Mouse (Mus musculus): ENCODE results near the gene Apln. TPM values are rescaled to one million over a fixed set of nuclear protein-coding genes. Genes with fewer than 3 reads are reported as not detected.

Gene Apln
- polyA plus RNA-seq, 1 experiment from 2014 or later = 3.6 TPM

GRCm38 (mm10) chrX:48046315-48046714, 11.7 kb upstream of the Apln start:
- no peak for ATAC-seq (ENCODE audit: low FRiP score, low read depth)
- H3K4me3 ChIP-seq = no peak overlapping the region
- WGBS = 78% methylated on average over 2 of the region's 2 CpGs

GRCm38 (mm10) chrX:48044261-48044660, 9.6 kb upstream of the Apln start:
- Histone ChIP-seq H3K4me3 (no peak overlapping the region), H3K9me3 (no peaks in the 10 kb centered on the region), H3K36me3 (no peaks in the 10 kb centered on the region), H3K27me3 (replicated peaks) (no peaks in the 10 kb centered on the region), H3K9ac (no peak overlapping the region), H3K4me2 (replicated peaks) (no peak overlapping the region), H3K27ac (no peak overlapping the region), H3K4me1 (no peaks in the 10 kb centered on the region)
- WGBS = 81% methylated on average over 1 of the region's 1 CpGs
- ATAC-seq (ENCODE audit: low FRiP score, low read depth) = no peak

More at GRCm38 (mm10) chrX:48046315-48046714, 11.7 kb upstream of the Apln start:
- H3K36me3 ChIP-seq = no peaks in the 10 kb centered on the region
- H3K4me2 ChIP-seq (replicated peaks) = no peak overlapping the region
- H3K9me3 ChIP-seq = no peaks in the 10 kb centered on the region
- no peak overlapping the region for H3K27ac ChIP-seq
- no peak overlapping the region for H3K9ac ChIP-seq
- no peaks in the 10 kb centered on the region for H3K27me3 ChIP-seq (replicated peaks)
- H3K4me1 ChIP-seq = no peaks in the 10 kb centered on the region

GRCm38 (mm10) chrX:48042748-48043147, 8.1 kb upstream of the Apln start:
- ATAC-seq (ENCODE audit: low FRiP score, low read depth) = no peak

GRCm38 (mm10) chrX:48040379-48040778, 5.7 kb upstream of the Apln start:
- Histone ChIP-seq H3K9me3 (no peaks in the 10 kb centered on the region), H3K9ac (no peak overlapping the region), H3K4me1 (no peaks in the 10 kb centered on the region), H3K27ac (no peak overlapping the region), H3K36me3 (no peaks in the 10 kb centered on the region), H3K27me3 (replicated peaks) (no peaks in the 10 kb centered on the region), H3K4me2 (replicated peaks) (no peak overlapping the region), H3K4me3 (no peak overlapping the region)
- ATAC-seq (ENCODE audit: low FRiP score, low read depth) = no peak
- 79% methylated on average over 3 of the region's 3 CpGs for WGBS

More at GRCm38 (mm10) chrX:48042748-48043147, 8.1 kb upstream of the Apln start:
- Histone ChIP-seq H3K36me3 (no peaks in the 10 kb centered on the region), H3K4me2 (replicated peaks) (no peak overlapping the region), H3K27me3 (replicated peaks) (no peaks in the 10 kb centered on the region), H3K4me1 (no peaks in the 10 kb centered on the region), H3K9me3 (no peaks in the 10 kb centered on the region), H3K27ac (no peak overlapping the region), H3K4me3 (no peak overlapping the region), H3K9ac (no peak overlapping the region)
- 68% methylated on average over 4 of the region's 4 CpGs for WGBS

- Histone ChIP-seq H3K9me3 (no peaks in the 10 kb centered on the region), H3K4me1 (0 out of 2 replicates have a peak, but pooled peaks cover 5% of the 10 kb centered on the region), H3K4me3 (peak overlapping the region; percentile 45), H3K4me2 (replicated peaks) (peak overlapping the region; percentile 80), H3K36me3 (no peaks in the 10 kb centered on the region), H3K27ac (no peak overlapping the region), H3K27me3 (replicated peaks) (peaks cover 13% of the 10 kb centered on the region), H3K9ac (peak overlapping the region; percentile 48; the same call in 1 of the 2 replicates)
- no peak for ATAC-seq (ENCODE audit: low FRiP score, low read depth)
- 23% methylated on average over 11 of the region's 11 CpGs for WGBS
Measured at GRCm38 (mm10) chrX:48033766-48034143, 898 bp downstream of the Apln start.

- H3K4me2 ChIP-seq (replicated peaks) = peak overlapping the region; percentile 80; the same call in 1 of the 2 replicates
- H3K36me3 ChIP-seq = no peaks in the 10 kb centered on the region
- H3K4me3 ChIP-seq = no peak overlapping the region
- WGBS = 65% methylated on average over 3 of the region's 3 CpGs
- H3K27me3 ChIP-seq (replicated peaks) = peaks cover 13% of the 10 kb centered on the region
- ATAC-seq (ENCODE audit: low FRiP score, low read depth) = no peak
- 0 out of 2 replicates have a peak, but pooled peaks cover 5% of the 10 kb centered on the region for H3K4me1 ChIP-seq
- H3K27ac ChIP-seq = no peak overlapping the region
- H3K9ac ChIP-seq = no peak overlapping the region
- H3K9me3 ChIP-seq = no peaks in the 10 kb centered on the region
Measured at GRCm38 (mm10) chrX:48033024-48033423, 1.6 kb downstream of the Apln start.

GRCm38 (mm10) chrX:48031866-48032265, 2.8 kb downstream of the Apln start:
- Histone ChIP-seq H3K27ac (no peak overlapping the region), H3K36me3 (no peaks in the 10 kb centered on the region), H3K9ac (no peak overlapping the region), H3K4me1 (0 out of 2 replicates have a peak, but pooled peaks cover 5% of the 10 kb centered on the region), H3K4me2 (replicated peaks) (no peak overlapping the region), H3K27me3 (replicated peaks) (peaks cover 13% of the 10 kb centered on the region), H3K9me3 (no peaks in the 10 kb centered on the region), H3K4me3 (no peak overlapping the region)
- ATAC-seq (ENCODE audit: low FRiP score, low read depth) = no peak
- WGBS = 82% methylated on average over 5 of the region's 5 CpGs

GRCm38 (mm10) chrX:48030593-48030992, 4.1 kb downstream of the Apln start:
- Histone ChIP-seq H3K4me2 (replicated peaks) (no peak overlapping the region), H3K27ac (no peak overlapping the region), H3K9ac (no peak overlapping the region), H3K36me3 (no peaks in the 10 kb centered on the region), H3K9me3 (no peaks in the 10 kb centered on the region), H3K4me1 (0 out of 2 replicates have a peak, but pooled peaks cover 5% of the 10 kb centered on the region), H3K4me3 (no peak overlapping the region), H3K27me3 (replicated peaks) (peaks cover 13% of the 10 kb centered on the region)
- 70% methylated on average over 3 of the region's 3 CpGs for WGBS
- ATAC-seq (ENCODE audit: low FRiP score, low read depth) = no peak

- no peak overlapping the region for H3K4me3 ChIP-seq
- no peak overlapping the region for H3K4me2 ChIP-seq (replicated peaks)
- ATAC-seq (ENCODE audit: low FRiP score, low read depth) = no peak
- H3K27me3 ChIP-seq (replicated peaks) = peaks cover 15% of the 10 kb centered on the region
- no peak overlapping the region for H3K27ac ChIP-seq
- no peaks in the 10 kb centered on the region for H3K36me3 ChIP-seq
- no peaks in the 10 kb centered on the region for H3K9me3 ChIP-seq
- no peak overlapping the region for H3K9ac ChIP-seq
- 65% methylated on average over 1 of the region's 1 CpGs for WGBS
- no peaks in the 10 kb centered on the region for H3K4me1 ChIP-seq
Measured at GRCm38 (mm10) chrX:48022811-48023210, 11.8 kb downstream of the Apln start.

- H3K36me3 ChIP-seq = no peaks in the 10 kb centered on the region
- H3K9ac ChIP-seq = no peak overlapping the region
- no peak for ATAC-seq (ENCODE audit: low FRiP score, low read depth)
- no peak overlapping the region for H3K27ac ChIP-seq
- no peak overlapping the region for H3K4me2 ChIP-seq (replicated peaks)
- H3K4me3 ChIP-seq = no peak overlapping the region
- no peaks in the 10 kb centered on the region for H3K9me3 ChIP-seq
- WGBS = 20% methylated on average over 5 of the region's 5 CpGs
- no peaks in the 10 kb centered on the region; the same call in 1 of the 2 replicates for H3K4me1 ChIP-seq
- H3K27me3 ChIP-seq (replicated peaks) = peaks cover 15% of the 10 kb centered on the region
Measured at GRCm38 (mm10) chrX:48019940-48020339, 14.7 kb downstream of the Apln start.

- no peaks in the 10 kb centered on the region for H3K36me3 ChIP-seq
- H3K9me3 ChIP-seq = no peaks in the 10 kb centered on the region
- peaks cover 15% of the 10 kb centered on the region for H3K27me3 ChIP-seq (replicated peaks)
- 47% methylated on average over 15 of the region's 15 CpGs for WGBS
- H3K4me2 ChIP-seq (replicated peaks) = no peak overlapping the region
- ATAC-seq (ENCODE audit: low FRiP score, low read depth) = no peak
- no peaks in the 10 kb centered on the region; the same call in 1 of the 2 replicates for H3K4me1 ChIP-seq
- no peak overlapping the region for H3K9ac ChIP-seq
- no peak overlapping the region for H3K4me3 ChIP-seq
- H3K27ac ChIP-seq = no peak overlapping the region
Measured at GRCm38 (mm10) chrX:48019359-48019758, 15.3 kb downstream of the Apln start.

- H3K9me3 ChIP-seq = no peaks in the 10 kb centered on the region
- peak; percentile 92 for ATAC-seq (ENCODE audit: low FRiP score, low read depth)
- H3K27me3 ChIP-seq (replicated peaks) = peaks cover 15% of the 10 kb centered on the region
- no peak overlapping the region for H3K4me2 ChIP-seq (replicated peaks)
- no peak overlapping the region for H3K4me3 ChIP-seq
- no peak overlapping the region for H3K9ac ChIP-seq
- no peak overlapping the region for H3K27ac ChIP-seq
- no peaks in the 10 kb centered on the region for H3K36me3 ChIP-seq
- H3K4me1 ChIP-seq = no peaks in the 10 kb centered on the region; the same call in 1 of the 2 replicates
- 35% methylated on average over 7 of the region's 7 CpGs for WGBS
Measured at GRCm38 (mm10) chrX:48016906-48017601, 17.6 kb downstream of the Apln start.

GRCm38 (mm10) chrX:48011656-48012055, 23.0 kb downstream of the Apln start:
- H3K4me2 ChIP-seq (replicated peaks) = no peak overlapping the region
- WGBS = 93% methylated on average over 3 of the region's 3 CpGs
- H3K9ac ChIP-seq = no peak overlapping the region
- no peaks in the 10 kb centered on the region for H3K9me3 ChIP-seq
- no peaks in the 10 kb centered on the region for H3K27me3 ChIP-seq (replicated peaks)
- no peak overlapping the region for H3K27ac ChIP-seq
- H3K36me3 ChIP-seq = no peaks in the 10 kb centered on the region
- no peak for ATAC-seq (ENCODE audit: low FRiP score, low read depth)
- H3K4me1 ChIP-seq = no peaks in the 10 kb centered on the region; the same call in 1 of the 2 replicates
- H3K4me3 ChIP-seq = no peak overlapping the region

Measured in neural tube, embryonic 12.5 days (tissue).